Mouse (Mus musculus): Measurements from ENCODE around the gene Lce3d.

Lce3d gene

GRCm38 (mm10) chr3:92957090-92957489, at the start of gene Lce3d:
Lce3d (plus strand) TSS chr3:92957390.
- DNase-seq (ENCODE audit: low spot score in 2 of 2) = no peak

GRCm38 (mm10) chr3:92907571-92907970, 49.6 kb upstream of the Lce3d start:
- DNase-seq (ENCODE audit: low spot score in 2 of 2) = no peak

GRCm38 (mm10) chr3:92920364-92920763, 36.8 kb upstream of the Lce3d start:
- peak; percentile 3 to 36 for DNase-seq (ENCODE audit: low spot score in 2 of 2)

GRCm38 (mm10) chr3:92926130-92926529, 31.1 kb upstream of the Lce3d start, which contains the start of gene Lce3a:
Lce3a (minus strand) TSS chr3:92926230.
- DNase-seq (ENCODE audit: low spot score in 2 of 2) = no peak

GRCm38 (mm10) chr3:92932679-92933078, 24.5 kb upstream of the Lce3d start, which contains the start of gene Lce3b:
Lce3b (plus strand) TSS chr3:92932979.
- DNase-seq (ENCODE audit: low spot score in 2 of 2) = no peak

GRCm38 (mm10) chr3:92944186-92944585, 13.0 kb upstream of the Lce3d start, which contains the start of gene Lce3c:
Lce3c (plus strand) TSS chr3:92944486.
- DNase-seq (ENCODE audit: low spot score in 2 of 2) = no peak

GRCm38 (mm10) chr3:92966761-92967160, 9.6 kb downstream of the Lce3d start, which contains the start of gene Lce3e:
Lce3e (plus strand) TSS chr3:92967061.
- no peak for DNase-seq (ENCODE audit: low spot score in 2 of 2)

- no peak for DNase-seq (ENCODE audit: low spot score in 2 of 2)
Observed at GRCm38 (mm10) chr3:92978484-92978883, 21.3 kb downstream of the Lce3d start.

GRCm38 (mm10) chr3:92991926-92992325, 34.7 kb downstream of the Lce3d start, which contains the start of gene Lce3f:
Lce3f (plus strand) TSS chr3:92992226.
- no peak for DNase-seq (ENCODE audit: low spot score in 2 of 2)

- peak; percentile 41 to 49 for DNase-seq (ENCODE audit: low spot score in 2 of 2)
Observed at GRCm38 (mm10) chr3:92998691-92999090, 41.5 kb downstream of the Lce3d start.

- no peak for DNase-seq (ENCODE audit: low spot score in 2 of 2)
Observed at GRCm38 (mm10) chr3:93000621-93001020, 43.4 kb downstream of the Lce3d start.

- no peak for DNase-seq (ENCODE audit: low spot score in 2 of 2)
Observed at GRCm38 (mm10) chr3:93002843-93003242, 45.7 kb downstream of the Lce3d start.
